Mouse (Mus musculus): ENCODE data around the gene Adam6b.
"Not testable (repeated sequence)": the region's sequence is repeated elsewhere in the genome, so short reads cannot be mapped to it uniquely, and the experiment has no call there.

Gene Adam6b

GRCm38 (mm10) chr12:113489211-113489610 lies at the start of gene Adam6b:
TSS of gene Adam6b (plus strand) at chr12:113489511.
- DNase-seq (ENCODE audit: low spot score): not testable (repeated sequence)

GRCm38 (mm10) chr12:113446061-113446460 lies 43.2 kb upstream of the Adam6b start:
- DNase-seq (ENCODE audit: low spot score): no peak

DNA sequence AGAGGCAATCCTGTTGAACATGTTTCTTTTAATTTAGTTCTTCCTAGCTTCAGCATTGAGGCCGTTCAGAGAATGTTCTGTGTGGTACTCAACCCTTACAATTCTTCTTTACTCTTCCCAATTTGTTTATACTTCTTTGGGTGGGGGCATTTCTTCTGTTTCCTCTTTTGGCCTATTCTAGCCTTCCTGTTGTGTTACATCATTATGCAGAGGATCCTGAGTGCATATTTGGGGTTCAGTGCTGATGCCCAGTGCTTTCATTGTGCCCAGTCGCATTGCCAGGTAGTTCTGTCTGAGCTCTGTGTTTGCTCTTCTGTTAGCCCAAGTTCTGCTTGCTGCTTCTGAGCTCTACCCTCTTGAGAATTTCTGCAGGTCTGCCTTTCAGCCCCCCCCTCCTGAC lies 13.1 kb upstream of the Adam6b start:
- no peak for DNase-seq (ENCODE audit: low spot score)

DNA sequence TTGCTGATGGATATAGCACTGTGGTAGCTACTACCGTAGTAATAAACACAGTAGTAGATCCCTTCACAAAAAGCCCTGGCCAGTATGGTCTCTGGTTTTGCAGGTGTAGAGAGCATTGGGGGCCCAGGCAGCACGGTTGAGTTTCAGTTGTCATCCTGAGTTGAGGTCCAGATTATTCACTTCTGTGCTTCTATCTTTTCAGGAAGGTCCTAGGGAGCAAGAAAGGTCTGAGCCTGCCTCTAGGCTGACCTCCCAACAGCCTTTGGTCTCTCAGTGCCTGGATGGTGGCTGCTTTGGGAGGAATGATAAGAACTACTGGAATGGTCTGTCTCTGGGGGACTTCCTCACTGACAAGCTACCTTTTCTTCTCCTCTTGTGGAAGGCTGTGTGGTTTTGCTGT lies 7.2 kb upstream of the Adam6b start:
- no peak for DNase-seq (ENCODE audit: low spot score)

DNA sequence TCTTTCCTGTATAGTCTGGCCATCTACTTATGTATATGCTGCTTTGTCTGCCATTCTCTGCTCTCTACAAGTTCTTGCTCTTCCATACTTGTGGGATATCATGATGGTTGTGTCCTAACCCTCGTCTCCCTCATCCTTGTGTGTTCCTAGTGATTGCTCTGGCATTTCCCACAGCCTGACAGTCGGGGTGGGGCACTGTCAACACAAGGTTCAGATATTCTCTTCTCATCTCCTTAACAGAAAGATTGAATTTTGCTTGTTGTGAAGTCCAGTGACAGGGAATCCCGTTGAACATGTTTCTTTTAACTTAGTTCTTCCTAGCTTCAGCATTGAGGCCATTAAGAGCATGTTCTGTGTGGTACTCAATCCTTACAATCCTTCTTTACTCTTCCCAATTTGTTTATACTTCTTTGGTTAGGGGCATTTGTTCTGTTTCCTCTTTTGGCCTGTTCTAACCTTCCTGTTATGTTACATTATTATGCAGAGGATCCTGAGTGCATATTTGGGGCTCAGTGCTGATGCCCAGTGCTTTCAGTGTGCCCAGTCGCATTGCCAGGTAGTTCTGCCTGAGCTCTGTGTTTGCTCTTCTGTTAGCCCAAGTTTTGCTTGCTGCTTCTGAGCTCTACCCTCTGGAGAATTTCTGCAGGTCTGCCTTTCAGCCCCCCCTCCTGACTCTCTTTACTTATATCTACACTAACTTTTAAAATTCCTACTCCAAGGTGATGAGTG lies 6.5 kb upstream of the Adam6b start:
- DNase-seq (ENCODE audit: low spot score): no peak

DNA sequence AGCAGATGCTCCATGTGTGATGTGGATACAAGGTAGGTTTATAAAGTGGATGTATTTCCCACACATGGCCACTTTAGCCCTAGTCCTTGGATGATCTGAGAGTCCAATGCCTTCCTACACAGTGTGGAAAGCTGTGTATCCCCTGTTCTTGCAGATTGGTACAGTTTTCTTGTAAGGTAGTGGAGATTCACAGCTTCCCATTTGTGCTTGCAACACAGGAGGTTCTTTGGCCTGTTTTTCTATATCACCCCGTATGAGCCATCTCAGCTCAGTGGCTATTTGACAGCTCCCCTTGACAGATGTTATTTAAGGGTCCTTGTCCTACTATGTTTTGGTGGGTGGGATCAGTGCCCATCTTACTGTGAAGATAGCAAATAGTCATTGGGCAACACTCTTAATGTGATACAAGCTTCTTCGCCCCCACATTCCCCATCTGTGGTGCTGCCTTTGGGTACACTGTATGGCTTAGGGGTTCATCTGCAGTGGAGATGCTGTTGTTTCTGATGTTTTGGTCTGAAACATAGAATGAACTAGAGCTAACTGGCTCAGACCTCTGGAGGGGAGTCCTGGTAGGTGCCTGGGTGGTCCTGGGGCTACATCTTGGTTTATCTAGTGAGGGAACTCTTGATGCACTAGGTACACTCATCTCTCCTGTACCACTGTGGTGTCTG lies 5.7 kb upstream of the Adam6b start:
- no peak for DNase-seq (ENCODE audit: low spot score)

DNA sequence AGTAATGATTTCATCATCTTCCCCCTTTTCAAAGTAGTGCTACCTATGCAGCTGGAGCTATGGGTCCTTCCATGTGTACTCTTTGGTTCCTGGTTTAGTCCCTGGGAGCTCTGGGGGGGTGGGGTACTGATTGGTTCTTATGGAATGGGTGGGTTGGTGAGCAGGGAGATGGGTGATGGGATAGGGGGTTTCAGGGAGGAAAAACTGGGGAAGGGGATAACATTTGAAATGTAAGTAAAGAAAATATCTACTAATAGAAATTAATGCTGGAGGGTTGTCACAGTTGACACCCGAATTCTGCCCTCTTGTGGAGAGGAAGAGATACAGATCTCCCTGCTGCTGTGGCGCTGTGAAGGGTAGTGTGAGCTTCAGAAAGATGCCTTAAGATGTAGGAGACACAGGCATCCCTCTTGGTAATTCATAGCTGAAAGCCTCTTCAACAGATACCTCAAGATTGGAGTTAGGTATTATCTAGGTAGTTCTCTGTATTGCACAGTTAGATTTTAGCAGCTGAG lies 4.3 kb upstream of the Adam6b start:
- DNase-seq (ENCODE audit: low spot score): no peak

DNA sequence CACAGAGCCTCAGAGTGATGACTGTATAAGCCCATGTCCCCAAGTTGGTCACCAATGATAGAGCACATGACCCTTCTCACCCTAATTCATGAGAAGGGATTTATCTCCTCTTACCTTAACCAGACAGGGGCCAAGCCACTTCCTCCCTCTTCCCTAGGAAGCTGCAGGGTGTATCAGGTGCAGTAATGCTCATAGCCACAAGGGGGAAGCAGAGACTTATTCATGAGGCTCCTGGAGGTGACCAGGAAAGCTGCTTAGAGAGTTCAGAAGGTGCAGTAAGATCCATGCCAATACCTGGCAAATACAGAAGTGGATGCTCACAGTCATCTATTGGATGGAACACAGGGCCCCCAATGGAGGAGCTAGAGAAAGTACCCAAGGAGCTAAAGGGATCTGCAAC lies 1.6 kb upstream of the Adam6b start:
- peak; percentile 67 for DNase-seq (ENCODE audit: low spot score)

- DNase-seq (ENCODE audit: low spot score): no peak
Measured at GRCm38 (mm10) chr12:113525901-113526300, 36.6 kb downstream of the Adam6b start.

Measured in adipocyte (in vitro differentiated cells).